Mouse (Mus musculus) embryonic facial prominence, embryonic 10.5 days (tissue): ENCODE data around the gene Adam17. TPM values are rescaled to one million over a fixed set of nuclear protein-coding genes. Genes with fewer than 3 reads are reported as not detected.
A peak's percentile ranks its signal among the peaks of the same experiment; 100 is the strongest.
"Not testable (repeated sequence)": the region's sequence is repeated elsewhere in the genome, so short reads cannot be mapped to it uniquely, and the experiment has no call there.

Source experiments
- DNase-seq: peaks from one replicate; pipeline ENCODE4 v3.0.0-alpha.2; 2017; ENCODE audit warnings: low spot score
- H3K27ac ChIP-seq: fragments of 300-500 bp; sonication (generic); replicated peaks from 2 replicates; pipeline ENCODE4 v1.5.1; 2016; ENCODE audit warnings: mild to moderate bottlenecking
- H3K27me3 ChIP-seq: fragments of 300-500 bp; sonication (generic); replicated peaks from 2 replicates; pipeline ENCODE4 v1.6.1; 2016; ENCODE audit warnings: low read depth, mild to moderate bottlenecking; ENCODE audit not compliant: poor library complexity, severe bottlenecking
- H3K36me3 ChIP-seq: fragments of 300-500 bp; sonication (generic); replicated peaks from 2 replicates; pipeline ENCODE4 v1.6.1; 2016; ENCODE audit warnings: mild to moderate bottlenecking, moderate library complexity
- H3K4me1 ChIP-seq: fragments of 300-500 bp; sonication (generic); 2 replicates; pipeline ENCODE4 v1.6.1; 2016
- H3K4me3 ChIP-seq: fragments of 300-500 bp; sonication (generic); 2 replicates; pipeline ENCODE4 v1.5.1; 2016; ENCODE audit warnings: mild to moderate bottlenecking, moderate library complexity
- H3K9me3 ChIP-seq: fragments of 300-500 bp; sonication (generic); 2 replicates; pipeline ENCODE4 v1.6.1; 2016; ENCODE audit warnings: mild to moderate bottlenecking
- WGBS: fragments of 180-500 bp; shearing (Covaris S2); methylation state at CpG from one replicate; pipeline ENCODE4 v1.1.7; 2016; 5-methylcytosine and 5-hydroxymethylcytosine counted together
- polyA plus RNA-seq: library from polyadenylated mRNA; unstranded; fragments of >200 nt; fragmentation: Nextera tagmentation; extraction: Ambion mirVana; gene quantifications from 2 replicates; pipeline ENCODE4 v1.2.1, GENCODE M21; 2016

Adam17 gene
- polyA plus RNA-seq: 42.3 and 43.1 TPM in 2 replicates

DNA sequence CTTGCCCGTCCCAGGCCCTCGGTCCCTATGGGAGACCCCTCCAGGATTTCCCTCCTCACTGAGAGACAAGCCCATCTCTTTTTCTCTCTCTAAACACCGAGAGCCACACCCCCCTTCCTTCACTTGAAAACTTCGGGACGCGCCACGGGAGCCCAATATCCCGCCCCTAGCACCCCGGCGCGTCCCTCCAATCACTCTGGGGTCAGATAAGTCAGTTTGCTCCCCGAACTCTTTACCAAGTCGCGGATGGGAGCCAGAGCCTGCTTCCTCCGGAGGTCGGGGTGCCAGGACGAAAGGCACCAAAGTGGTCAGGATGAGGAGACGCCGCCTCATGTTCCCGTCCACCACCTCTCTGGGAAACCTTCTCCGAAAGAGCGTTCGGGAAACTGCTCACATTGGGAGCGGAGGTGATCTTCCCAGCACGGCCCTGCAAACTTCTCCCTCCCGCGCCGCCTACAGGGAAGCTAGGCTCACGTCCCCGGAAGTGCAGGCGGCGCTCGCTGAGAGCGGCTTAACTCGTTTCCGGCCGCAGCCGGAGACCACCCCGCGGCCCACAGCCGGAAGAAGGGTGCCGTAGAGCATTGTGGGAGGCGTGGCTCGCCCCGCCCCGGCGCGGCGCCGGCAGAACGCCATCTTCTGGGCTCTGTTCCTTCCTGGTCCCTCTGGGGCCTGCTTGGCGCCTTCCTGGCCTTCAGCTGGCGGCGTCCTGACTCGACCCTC is at the start of gene Adam17:
TSS of gene Adam17 (minus strand) at position 533 of the 720 bp plus-strand sequence.
- DNase-seq: peak; percentile 96
- Histone ChIP-seq H3K27ac (peak within 1 kb of the TSS; percentile 90), H3K4me3 (peak within 1 kb of the TSS; percentile 73), H3K9me3 (no peaks in the 10 kb centered on the region), H3K4me1 (peaks cover 13% of the 10 kb centered on the region), H3K36me3 (no peaks in the 10 kb centered on the region), H3K27me3 (no peaks in the 10 kb centered on the region)
- under 1% methylated on average over 55 of the region's 55 CpGs for WGBS

DNA sequence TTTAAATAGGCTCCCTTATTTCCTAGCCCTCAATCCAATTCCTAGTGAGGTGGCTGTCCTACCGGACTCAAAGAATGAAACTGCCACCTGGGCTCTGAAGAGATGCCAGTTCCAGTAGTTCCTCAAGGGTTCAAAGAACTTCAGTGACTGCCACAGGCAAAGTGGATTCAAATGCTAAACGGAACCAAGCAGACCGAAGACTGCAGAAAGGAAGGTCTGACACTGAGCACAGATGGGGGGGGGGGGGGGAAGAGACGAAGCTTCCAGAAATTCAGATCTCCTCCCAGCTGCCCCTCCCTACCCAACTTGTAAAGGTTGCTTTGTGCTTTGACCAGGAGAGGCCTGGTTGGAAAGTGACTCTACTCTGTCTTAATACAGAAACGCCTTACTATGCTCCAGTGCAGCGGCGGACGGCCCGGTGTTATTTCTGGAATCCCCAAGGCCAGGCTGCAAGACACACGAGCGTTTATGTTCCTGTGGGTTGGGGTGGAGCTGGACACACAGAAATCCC is 45.2 kb upstream of the Adam17 start:
- peaks cover 20% of the 10 kb centered on the region for H3K4me1 ChIP-seq
- peak overlapping the region; percentile 24; the same call in 1 of the 2 replicates for H3K27ac ChIP-seq
- WGBS: 37% methylated on average over 11 of the region's 11 CpGs
- H3K4me3 ChIP-seq: peak overlapping the region; percentile 86
- peaks cover 22% of the 10 kb centered on the region for H3K36me3 ChIP-seq
- no peaks in the 10 kb centered on the region for H3K27me3 ChIP-seq
- DNase-seq: peak; percentile 18
- peaks cover 6% of the 10 kb centered on the region; the same call in 1 of the 2 replicates for H3K9me3 ChIP-seq

DNA sequence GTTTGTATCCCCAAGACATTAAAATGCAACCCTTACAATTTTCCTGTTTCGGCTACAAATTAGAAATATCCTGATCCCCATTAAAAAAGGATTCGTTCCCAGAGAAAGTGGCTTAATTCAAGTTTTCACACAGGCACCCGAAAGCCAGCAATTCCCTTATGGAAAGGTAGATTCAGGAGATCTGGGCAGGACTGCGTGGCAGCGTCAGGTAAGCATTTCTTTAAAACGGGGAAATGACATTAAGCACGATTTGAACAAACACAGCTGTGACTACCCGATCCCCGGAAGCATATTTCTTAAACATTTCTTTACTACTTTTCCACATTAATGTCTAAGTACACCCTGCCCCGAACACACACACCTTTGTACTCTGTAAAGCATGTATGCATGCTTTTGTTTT is 44.7 kb upstream of the Adam17 start:
- peak overlapping the region; percentile 99 for H3K27ac ChIP-seq
- peaks cover 10% of the 10 kb centered on the region; the same call in 1 of the 2 replicates for H3K9me3 ChIP-seq

DNA sequence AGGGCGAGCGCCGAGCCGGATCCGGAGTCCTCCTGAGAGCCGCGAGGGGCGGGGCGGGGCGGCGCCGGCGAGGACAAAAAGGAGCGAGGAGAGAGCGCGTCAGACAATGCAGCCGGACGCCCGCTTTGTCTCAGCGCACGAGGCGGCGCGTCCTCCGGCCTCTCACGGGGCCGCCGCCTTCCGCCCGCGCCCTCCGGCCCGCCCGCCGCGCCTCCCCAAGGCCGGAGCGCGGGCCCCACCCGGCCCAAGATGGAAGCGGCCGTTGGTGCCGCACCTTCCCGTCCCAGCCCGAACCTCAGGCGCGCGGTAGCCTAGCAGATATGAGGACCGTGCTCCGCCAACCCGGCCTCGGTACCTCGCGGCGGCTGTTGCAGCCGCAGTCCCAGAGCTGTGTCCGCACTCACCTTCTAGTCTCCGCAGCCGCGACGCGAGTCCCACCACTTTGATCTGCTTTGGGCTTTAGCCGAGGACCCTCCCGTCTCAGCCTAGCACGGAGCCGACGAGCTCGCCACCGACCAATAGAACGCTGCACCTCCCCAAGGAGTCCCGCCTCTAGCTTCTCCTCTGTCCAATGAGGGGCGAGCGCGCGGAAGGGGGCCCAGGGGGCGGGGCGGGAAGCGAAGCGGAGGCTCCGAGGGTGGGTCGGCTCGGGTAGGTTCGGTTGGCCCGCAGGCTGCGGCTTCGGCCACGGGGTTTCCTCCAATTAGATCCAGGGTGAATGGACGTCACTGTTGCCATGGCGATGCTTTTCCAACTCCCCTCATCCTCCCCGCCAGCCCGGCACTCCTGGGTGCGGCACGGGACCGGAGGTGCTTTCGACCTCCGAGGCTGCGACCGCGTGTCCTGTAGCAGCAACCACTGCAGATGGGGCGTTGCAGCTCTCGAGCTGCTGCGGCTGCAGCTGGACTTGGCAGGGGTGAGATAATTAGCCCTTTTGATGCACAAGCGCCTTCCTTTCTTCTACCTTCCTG is 44.0 kb upstream of the Adam17 start, which contains the start of gene Ywhaq:
TSS of gene Ywhaq (minus strand) at position 538 of the 971 bp plus-strand sequence.
- DNase-seq: peak; percentile 100
- no peaks in the 10 kb centered on the region for H3K27me3 ChIP-seq
- under 1% methylated on average over 103 of the region's 103 CpGs for WGBS
- peaks cover 20% of the 10 kb centered on the region for H3K4me1 ChIP-seq
- peak within 1 kb of the TSS; percentile 86 for H3K4me3 ChIP-seq
- peaks cover 35% of the 10 kb centered on the region for H3K36me3 ChIP-seq
- H3K27ac ChIP-seq: peak within 1 kb of the TSS; percentile 99
- peaks cover 17% of the 10 kb centered on the region; the same call in 1 of the 2 replicates for H3K9me3 ChIP-seq

More for the DNA sequence above, 44.7 kb upstream of the Adam17 start:
- no peak for DNase-seq
- peaks cover 20% of the 10 kb centered on the region for H3K4me1 ChIP-seq
- peak overlapping the region; percentile 86 for H3K4me3 ChIP-seq
- H3K36me3 ChIP-seq: peaks cover 28% of the 10 kb centered on the region
- no peaks in the 10 kb centered on the region for H3K27me3 ChIP-seq
- WGBS: 8% methylated on average over 10 of the region's 10 CpGs

DNA sequence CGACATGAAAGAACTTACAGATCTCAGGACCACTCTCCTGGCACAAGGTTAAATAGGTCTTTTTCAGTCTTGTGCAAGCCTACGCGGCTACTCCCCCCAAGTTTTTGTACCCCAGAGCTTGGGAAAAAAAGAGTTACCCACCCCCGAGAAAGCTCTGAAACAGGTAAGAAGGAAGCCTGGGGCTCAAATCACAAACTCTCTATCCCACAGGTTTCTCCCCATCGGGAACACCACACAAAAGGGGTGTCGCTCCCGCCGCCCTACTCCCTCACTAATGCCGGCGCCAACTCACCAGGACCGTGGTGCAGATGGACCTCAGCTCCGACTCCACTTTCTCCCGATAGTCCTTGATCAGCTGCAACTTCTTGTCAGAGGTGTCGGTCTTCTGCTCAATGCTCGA is 43.1 kb upstream of the Adam17 start:
- WGBS: 0% methylated on average over 15 of the region's 15 CpGs
- Histone ChIP-seq H3K27me3 (no peaks in the 10 kb centered on the region), H3K27ac (peak overlapping the region; percentile 88), H3K4me3 (peak overlapping the region; percentile 86), H3K4me1 (peaks cover 20% of the 10 kb centered on the region), H3K36me3 (peaks cover 44% of the 10 kb centered on the region), H3K9me3 (peaks cover 24% of the 10 kb centered on the region; the same call in 1 of the 2 replicates)
- DNase-seq: peak; percentile 35

DNA sequence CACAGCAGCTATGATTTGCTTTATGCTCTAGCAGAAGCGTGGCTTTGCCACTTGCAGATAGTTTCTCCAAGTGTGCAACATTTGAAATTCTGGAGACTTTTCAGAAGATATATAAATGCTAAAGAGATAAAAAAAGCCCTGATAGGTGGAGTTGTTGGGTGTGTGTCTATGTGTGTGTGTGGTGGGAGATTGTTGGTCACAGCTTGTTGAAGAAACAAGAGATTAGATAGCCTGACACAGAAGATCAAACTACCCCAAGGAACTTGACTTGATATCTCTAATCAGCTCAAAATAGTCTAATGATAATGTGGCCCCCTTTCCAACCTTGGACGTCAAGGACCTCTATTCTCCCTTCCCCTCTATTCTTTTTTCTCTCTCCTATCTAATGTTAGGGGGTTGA is 37.2 kb upstream of the Adam17 start:
- Histone ChIP-seq H3K4me1 (peaks cover 9% of the 10 kb centered on the region), H3K4me3 (no peak overlapping the region), H3K27ac (no peak overlapping the region), H3K36me3 (peaks cover 99% of the 10 kb centered on the region), H3K9me3 (peaks cover 47% of the 10 kb centered on the region), H3K27me3 (no peaks in the 10 kb centered on the region)
- no peak for DNase-seq
- WGBS: 90% methylated on average over 2 of the region's 2 CpGs

DNA sequence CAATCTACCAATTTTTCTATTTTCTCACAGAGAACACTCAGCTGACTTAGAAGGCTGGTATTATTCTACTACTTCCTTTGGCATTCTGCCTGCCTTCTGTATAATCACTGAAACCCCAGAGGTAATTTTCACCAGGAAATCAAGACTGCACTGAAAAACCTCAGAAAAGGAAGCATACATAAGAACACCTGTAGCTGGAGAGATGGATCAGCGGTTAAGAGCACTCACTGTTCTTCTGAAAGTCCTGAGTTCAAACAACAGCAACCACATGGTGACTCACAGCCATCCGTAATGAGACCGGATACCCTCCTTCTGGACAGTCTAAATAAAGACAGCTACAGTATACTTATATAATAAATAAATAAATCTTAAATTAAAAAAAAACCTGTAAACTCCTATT is 36.2 kb upstream of the Adam17 start:
- DNase-seq: no peak
- Histone ChIP-seq H3K36me3 (peaks cover 99% of the 10 kb centered on the region), H3K27me3 (no peaks in the 10 kb centered on the region), H3K27ac (no peak overlapping the region), H3K9me3 (peaks cover 47% of the 10 kb centered on the region), H3K4me3 (no peak overlapping the region), H3K4me1 (peaks cover under 1% of the 10 kb centered on the region; the same call in 1 of the 2 replicates)
- WGBS: 96% methylated on average over 3 of the region's 3 CpGs

DNA sequence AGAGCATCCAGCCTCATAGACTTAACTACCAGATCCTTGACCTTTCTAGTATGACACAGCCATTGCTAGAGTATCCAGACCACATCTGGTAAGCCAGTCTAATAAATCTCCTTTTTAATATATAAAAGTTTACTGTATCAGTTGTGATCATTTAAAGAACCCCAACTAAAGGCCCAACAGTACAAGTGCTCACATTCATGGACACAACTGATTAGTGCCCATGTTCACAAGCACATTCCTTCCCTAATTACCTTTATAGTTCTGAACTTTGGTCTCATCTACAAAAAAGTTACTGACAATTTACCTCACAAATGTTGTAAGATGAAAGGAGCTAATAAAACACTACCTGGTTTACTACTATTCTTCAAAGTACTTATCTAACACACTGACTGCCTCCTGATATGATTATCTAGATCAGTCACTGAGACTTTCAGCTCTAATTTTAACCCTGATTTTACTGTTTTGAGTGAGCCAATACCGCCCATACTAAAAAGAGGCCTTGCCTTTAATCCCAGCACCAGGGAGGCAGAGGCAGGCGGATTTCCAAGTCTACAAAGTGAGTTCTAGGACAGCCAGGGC is 35.4 kb upstream of the Adam17 start:
- no peaks in the 10 kb centered on the region for H3K27me3 ChIP-seq
- H3K4me3 ChIP-seq: no peak overlapping the region
- WGBS: 95% methylated on average over 2 of the region's 2 CpGs
- H3K4me1 ChIP-seq: no peaks in the 10 kb centered on the region
- DNase-seq: no peak
- H3K36me3 ChIP-seq: peaks cover 99% of the 10 kb centered on the region
- H3K27ac ChIP-seq: no peak overlapping the region
- H3K9me3 ChIP-seq: peaks cover 43% of the 10 kb centered on the region

DNA sequence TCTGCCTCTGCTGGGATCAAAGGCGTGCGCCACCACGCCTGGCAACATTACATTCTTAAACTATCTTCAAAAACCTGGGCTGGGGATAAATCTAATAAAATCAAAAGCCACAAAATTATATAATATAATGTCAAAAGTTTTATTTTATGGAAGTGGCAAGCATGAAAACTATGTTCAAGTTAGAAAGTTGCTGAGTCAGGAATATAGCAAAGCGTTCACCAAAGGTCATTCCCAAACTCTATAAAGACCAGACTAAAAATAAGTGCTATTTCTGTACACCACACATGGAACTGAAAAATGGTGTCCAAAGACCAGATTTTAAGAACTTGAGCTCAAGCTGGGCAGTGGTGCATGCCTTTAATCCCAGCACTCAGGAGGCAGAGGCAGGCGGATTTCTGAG is 29.3 kb upstream of the Adam17 start:
- DNase-seq: no peak
- Histone ChIP-seq H3K27me3 (no peaks in the 10 kb centered on the region), H3K4me3 (no peak overlapping the region), H3K9me3 (peaks cover 4% of the 10 kb centered on the region; the same call in 1 of the 2 replicates), H3K27ac (no peak overlapping the region), H3K36me3 (peaks cover 97% of the 10 kb centered on the region), H3K4me1 (no peaks in the 10 kb centered on the region)
- 97% methylated on average over 5 of the region's 5 CpGs for WGBS

DNA sequence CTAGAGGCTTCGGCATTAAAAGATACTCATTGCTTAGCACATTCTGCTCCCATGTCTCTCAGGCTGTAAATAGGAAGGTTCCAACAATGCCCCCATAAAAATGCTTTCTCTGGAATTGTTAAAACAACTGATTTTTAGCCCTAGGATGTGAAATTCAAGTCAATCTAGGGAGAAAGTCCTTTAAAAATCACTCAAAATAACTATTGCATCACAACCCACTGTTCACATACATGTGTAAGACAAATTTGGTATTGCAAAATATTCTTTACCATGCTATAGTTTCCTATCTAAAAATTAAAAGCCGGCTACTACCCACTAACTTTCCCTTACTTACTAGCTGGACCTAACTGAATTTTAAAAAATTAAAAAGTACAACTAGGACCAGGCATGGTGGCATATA is 12.8 kb upstream of the Adam17 start:
- DNase-seq: no peak
- H3K4me3 ChIP-seq: no peak overlapping the region
- peaks cover 51% of the 10 kb centered on the region for H3K36me3 ChIP-seq
- no peak overlapping the region for H3K27ac ChIP-seq
- H3K9me3 ChIP-seq: no peaks in the 10 kb centered on the region
- H3K27me3 ChIP-seq: no peaks in the 10 kb centered on the region
- 93% methylated on average over 2 of the region's 2 CpGs for WGBS
- no peaks in the 10 kb centered on the region for H3K4me1 ChIP-seq

DNA sequence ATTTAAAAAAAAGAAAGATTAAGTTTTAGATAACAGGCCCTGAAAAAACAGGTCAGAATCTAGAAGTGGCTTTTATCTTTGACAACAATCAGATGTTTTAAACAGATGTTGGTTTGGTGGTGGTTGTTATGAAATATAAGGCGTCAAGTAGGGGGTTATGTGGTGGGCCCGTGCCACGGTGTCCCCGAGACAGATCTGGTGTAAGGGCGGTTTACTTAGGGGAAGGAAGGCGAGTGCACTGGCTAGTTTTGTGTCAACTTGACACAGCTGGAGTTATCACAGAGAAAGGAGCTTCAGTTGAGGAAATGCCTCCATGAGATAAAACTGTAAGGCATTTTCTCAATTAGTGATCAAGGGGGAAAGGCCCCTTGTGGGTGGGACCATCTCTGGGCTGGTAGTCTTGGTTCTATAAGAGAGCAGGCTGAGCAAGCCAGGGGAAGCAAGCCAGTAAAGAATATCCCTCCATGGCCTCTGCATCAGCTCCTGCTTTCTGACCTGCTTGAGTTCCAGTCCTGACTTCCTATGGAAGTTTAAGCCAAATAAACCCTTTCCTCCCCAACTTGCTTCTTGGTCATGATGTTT is 5.4 kb upstream of the Adam17 start:
- H3K27me3 ChIP-seq, H3K4me3 ChIP-seq, H3K36me3 ChIP-seq, DNase-seq, H3K4me1 ChIP-seq, H3K9me3 ChIP-seq, H3K27ac ChIP-seq: not testable (repeated sequence)
- 86% methylated on average over 6 of the region's 6 CpGs for WGBS
